ENCODE assay signal across 8 mouse cellular contexts in the genomic region with DNA sequence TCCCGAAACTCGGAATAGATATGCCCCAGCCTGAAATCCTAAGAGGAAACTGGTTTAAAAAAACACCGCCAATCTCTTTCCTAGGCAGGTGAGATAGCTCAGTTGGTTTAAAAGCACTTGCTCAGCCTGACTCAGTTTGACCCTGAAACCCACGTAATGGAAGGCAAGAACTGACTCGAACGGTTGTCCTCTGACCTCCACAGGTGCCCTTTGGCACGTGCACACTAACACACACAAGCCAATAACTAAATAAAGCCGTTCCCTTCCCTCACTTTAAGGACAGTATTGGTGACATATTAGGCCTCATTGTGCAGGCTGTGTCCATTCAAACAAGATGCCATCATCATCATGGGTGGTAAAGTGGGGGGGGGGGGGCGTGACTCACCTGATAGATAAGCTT.
DNase-seq lines count a peak whose midpoint lies in the region; ATAC-seq and TF ChIP-seq lines count a peak whose summit lies in the region.

No protein-coding gene starts in this region.

- H3K27me3 ChIP-seq in liver, adult 2 months (ENCODE audit: control insufficient read depth, insufficient read depth, low read length): no peaks in the 10 kb centered on the region
- H3K27me3 ChIP-seq in forebrain, embryonic 14.5 days (replicated peaks; ENCODE audit: control insufficient read depth, insufficient read depth, low read length): no peaks in the 10 kb centered on the region
- H3K27me3 ChIP-seq in limb, embryonic 12.5 days: no peaks in the 10 kb centered on the region
- no peaks in the 10 kb centered on the region for H3K27me3 ChIP-seq in neural tube, embryonic 15.5 days (replicated peaks)

- peak overlapping the region; percentile 39 for H3K4me2 ChIP-seq in forebrain, embryonic 14.5 days (ENCODE audit: low read length)
- H3K4me2 ChIP-seq in limb, embryonic 12.5 days: peak overlapping the region; percentile 68
- peak overlapping the region; percentile 45 for H3K4me2 ChIP-seq in neural tube, embryonic 15.5 days

- DNase-seq in liver, adult 2 months (ENCODE audit: extremely low read depth, low read depth, low spot score): peak; percentile 92
- DNase-seq in liver: no peak
- no peak for DNase-seq in forebrain, embryonic 14.5 days (ENCODE audit: low spot score)
- DNase-seq in right cerebral cortex, postnatal 14 days: no peak
- no peak for DNase-seq in retina, embryonic 14.5 days (ENCODE audit: low spot score)

- H3K9ac ChIP-seq in liver, adult 2 months (ENCODE audit: low read depth, low read length): peak overlapping the region; percentile 48
- no peak overlapping the region for H3K9ac ChIP-seq in forebrain, embryonic 14.5 days (ENCODE audit: low read length)
- H3K9ac ChIP-seq in limb, embryonic 12.5 days (replicated peaks): peak overlapping the region; percentile 42
- H3K9ac ChIP-seq in neural tube, embryonic 15.5 days (replicated peaks): no peak overlapping the region

- no peaks in the 10 kb centered on the region for H3K36me3 ChIP-seq in liver, adult 2 months (ENCODE audit: control insufficient read depth, insufficient read depth, low read length)
- H3K36me3 ChIP-seq in forebrain, embryonic 14.5 days (ENCODE audit: control insufficient read depth, insufficient read depth, low read length): no peaks in the 10 kb centered on the region
- H3K36me3 ChIP-seq in limb, embryonic 12.5 days: no peaks in the 10 kb centered on the region
- H3K36me3 ChIP-seq in neural tube, embryonic 15.5 days: 0 out of 2 replicates have a peak, but pooled peaks cover 3% of the 10 kb centered on the region

- TF ChIP-seq POLR2A in liver, adult 2 months (IDR thresholded peaks at IDR 0.05; ENCODE audit: extremely low read depth, insufficient read depth, low read length): no peak

- no peaks in the 10 kb centered on the region for H3K79me2 ChIP-seq in liver, adult 2 months (ENCODE audit: control insufficient read depth, insufficient read depth, low read length)

- H3K27ac ChIP-seq in liver, adult 2 months (replicated peaks; ENCODE audit: insufficient read depth, low read depth, low read length): peak overlapping the region; percentile 61
- H3K27ac ChIP-seq in forebrain, embryonic 14.5 days (ENCODE audit: low read depth, low read length): no peak overlapping the region
- peak overlapping the region; percentile 72; the same call in 1 of the 2 replicates for H3K27ac ChIP-seq in limb, embryonic 12.5 days
- H3K27ac ChIP-seq in neural tube, embryonic 15.5 days (replicated peaks): no peak overlapping the region

- TF ChIP-seq CTCF in liver, adult 2 months (IDR thresholded peaks at IDR 0.05; ENCODE audit: low read depth, low read length): no peak

- ATAC-seq in forebrain, embryonic 14.5 days: no peak
- ATAC-seq in limb, embryonic 12.5 days (ENCODE audit: insufficient number of reproducible peaks, insufficient read depth, low FRiP score, low TSS enrichment, low read depth): no peak
- ATAC-seq in neural tube, embryonic 15.5 days (ENCODE audit: low FRiP score): no peak
- no peak for ATAC-seq in inflammation-experienced regulatory T-cells, adult 6 months

- H3K9me3 ChIP-seq in forebrain, embryonic 14.5 days (replicated peaks; ENCODE audit: control insufficient read depth, low read length): no peaks in the 10 kb centered on the region
- H3K9me3 ChIP-seq in limb, embryonic 12.5 days: no peaks in the 10 kb centered on the region
- H3K9me3 ChIP-seq in neural tube, embryonic 15.5 days (replicated peaks): no peaks in the 10 kb centered on the region

- 8% methylated on average over 9 of the region's 9 CpGs for WGBS in liver, adult 2 months
- 14% methylated on average over 9 of the region's 9 CpGs for WGBS in forebrain, embryonic 14.5 days
- 6% methylated on average over 9 of the region's 9 CpGs for WGBS in limb, embryonic 12.5 days
- WGBS in neural tube, embryonic 15.5 days: 7% methylated on average over 9 of the region's 9 CpGs

- peak overlapping the region; percentile 28; the same call in 1 of the 2 replicates for H3K4me3 ChIP-seq in liver, adult 2 months (ENCODE audit: insufficient read depth, low read depth, low read length)
- no peak overlapping the region for H3K4me3 ChIP-seq in forebrain, embryonic 14.5 days (ENCODE audit: low read depth, low read length)
- H3K4me3 ChIP-seq in limb, embryonic 12.5 days (replicated peaks): peak overlapping the region; percentile 37
- no peak overlapping the region for H3K4me3 ChIP-seq in neural tube, embryonic 15.5 days (replicated peaks)

- H3K4me1 ChIP-seq in liver, adult 2 months (ENCODE audit: control insufficient read depth, insufficient read depth, low read length): peaks cover 20% of the 10 kb centered on the region
- peaks cover 16% of the 10 kb centered on the region for H3K4me1 ChIP-seq in forebrain, embryonic 14.5 days (ENCODE audit: control insufficient read depth, insufficient read depth, low read length)
- H3K4me1 ChIP-seq in limb, embryonic 12.5 days (replicated peaks): peaks cover 49% of the 10 kb centered on the region
- peaks cover 30% of the 10 kb centered on the region for H3K4me1 ChIP-seq in neural tube, embryonic 15.5 days

Comparison
In these comparisons a context has a peak if more than half of its experiments do, and no peak if none do; other contexts are left out.
1. H3K27ac ChIP-seq: peak in liver, adult 2 months (single experiment) and limb, embryonic 12.5 days (single experiment); none in forebrain, embryonic 14.5 days (single experiment) and neural tube, embryonic 15.5 days (single experiment).
2. H3K4me3 ChIP-seq: peak in liver, adult 2 months (single experiment) and limb, embryonic 12.5 days (single experiment); none in forebrain, embryonic 14.5 days (single experiment) and neural tube, embryonic 15.5 days (single experiment).
3. H3K9ac ChIP-seq: peak in liver, adult 2 months (single experiment) and limb, embryonic 12.5 days (single experiment); none in forebrain, embryonic 14.5 days (single experiment) and neural tube, embryonic 15.5 days (single experiment).
4. Peak in every context shown above with its lines, with median percentiles within 50 percentile points of each other: H3K4me2 ChIP-seq.